Mouse (Mus musculus): ENCODE results near the gene Sult1e1. TPM values are rescaled to one million over a fixed set of nuclear protein-coding genes. Genes with fewer than 3 reads are reported as not detected.

The Sult1e1 gene
- not detected for total RNA-seq (2018; cell fraction: chromatin; rRNA removed)
- not detected for total RNA-seq (2018; cell fraction: cytosol; rRNA removed)
- not detected for total RNA-seq (2018; cell fraction: nucleus; rRNA removed)
- polyA plus RNA-seq (2018), result not detected in 3 replicates

DNA sequence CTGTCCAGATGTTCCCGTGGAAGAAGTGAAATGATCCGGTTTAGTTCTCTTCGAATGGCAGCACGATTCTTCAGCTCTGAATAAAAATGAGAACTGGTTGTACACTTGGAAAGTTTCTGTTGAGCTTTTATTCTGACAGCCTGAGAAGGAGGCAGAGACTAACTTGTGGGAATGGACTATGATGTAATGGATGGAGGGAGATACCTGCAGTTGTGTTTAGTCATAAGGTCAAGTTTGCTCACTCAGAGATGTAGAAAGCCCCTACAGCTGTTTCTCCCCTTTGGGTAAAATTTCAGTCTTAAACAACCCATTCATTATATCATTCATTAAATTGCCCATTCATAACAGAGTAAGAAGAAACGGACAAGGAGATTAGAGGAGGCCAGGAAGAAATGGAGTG is at the start of gene Sult1e1:
Gene Sult1e1, minus strand, starts transcription at position 101 of the 400 bp plus-strand sequence.
- Histone ChIP-seq H3K36me3 (ENCODE audit: inconsistent target) (no peaks in the 10 kb centered on the region), H3K79me2 (ENCODE audit: inconsistent target) (no peaks in the 10 kb centered on the region), H3K27ac (no peak within 1 kb of the TSS), H3K4me3 (ENCODE audit: inconsistent target) (no peak within 1 kb of the TSS)
- WGBS (ENCODE audit: missing documents), result 80% methylated on average over 5 of the region's 5 CpGs

DNA sequence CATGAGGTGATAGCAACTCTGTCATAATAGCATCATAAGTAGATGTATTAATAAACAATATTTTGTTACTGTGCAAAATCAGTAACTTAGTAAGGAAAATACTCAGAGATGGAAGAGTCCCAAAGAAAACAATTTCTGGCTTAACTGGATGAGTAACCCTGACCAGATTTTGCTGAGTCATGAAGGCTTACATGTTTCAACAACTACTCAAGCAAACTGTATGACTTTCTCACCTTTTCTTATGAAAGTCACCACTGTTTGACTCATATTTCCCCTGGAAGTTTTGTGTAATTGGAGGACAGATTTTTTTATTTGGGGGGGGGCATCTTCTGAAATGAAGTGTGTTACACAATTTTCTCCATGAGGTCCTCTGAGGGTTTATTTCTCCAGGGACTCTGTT is 31.3 kb upstream of the Sult1e1 start:
- no peaks in the 10 kb centered on the region for H3K79me2 ChIP-seq (ENCODE audit: inconsistent target)
- no peak overlapping the region for H3K27ac ChIP-seq
- no peak overlapping the region for H3K4me3 ChIP-seq (ENCODE audit: inconsistent target)
- no peaks in the 10 kb centered on the region for H3K36me3 ChIP-seq (ENCODE audit: inconsistent target)

DNA sequence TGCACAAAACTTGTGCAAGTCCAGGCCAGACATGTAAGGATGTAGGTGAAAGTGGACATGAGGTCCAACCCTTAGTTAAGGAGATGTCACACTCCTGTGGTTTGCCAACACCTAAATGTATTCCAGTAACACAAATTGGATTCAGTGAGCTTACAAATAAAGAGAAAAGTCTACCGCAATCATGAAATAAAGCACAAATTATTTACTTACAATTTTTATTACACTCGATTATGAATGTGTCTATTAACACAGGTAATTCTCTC is 23.7 kb upstream of the Sult1e1 start:
- WGBS (ENCODE audit: missing documents), result 93% methylated on average over 2 of the region's 2 CpGs

DNA sequence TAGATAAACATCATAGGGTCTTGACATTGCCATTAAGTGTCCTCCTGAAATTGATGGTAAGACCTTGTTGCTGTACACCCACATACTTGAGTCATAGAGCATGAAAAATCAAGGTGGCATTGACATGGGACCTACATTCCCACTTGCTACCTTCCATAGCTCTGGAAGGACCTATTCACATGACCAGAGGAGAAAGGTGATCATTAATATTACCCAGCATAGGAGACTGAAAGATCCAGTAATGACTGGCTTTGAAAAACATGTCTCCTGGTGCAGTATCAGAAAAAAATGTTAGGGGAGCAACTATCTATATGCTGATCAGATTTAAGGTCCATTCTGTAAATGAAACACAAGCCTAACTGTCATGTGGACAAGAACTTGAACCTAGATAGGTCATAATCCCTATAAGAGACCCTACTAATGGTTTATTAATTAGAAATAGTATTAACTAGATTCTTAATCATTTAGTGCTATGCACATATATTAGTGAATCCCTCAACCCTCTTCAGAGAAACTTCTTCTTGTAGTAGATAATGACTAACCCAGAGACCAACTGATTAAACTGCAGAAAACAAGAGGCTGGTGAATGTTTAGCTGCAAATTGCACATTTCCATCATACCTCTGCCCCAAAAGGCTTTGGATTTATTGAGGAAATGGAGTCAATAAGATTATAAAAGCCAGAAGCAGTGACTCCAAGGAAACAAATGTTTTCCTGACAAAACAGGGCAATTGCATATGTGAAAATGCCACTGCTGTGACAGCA is 23.2 kb upstream of the Sult1e1 start:
- no peaks in the 10 kb centered on the region for H3K79me2 ChIP-seq (ENCODE audit: inconsistent target)
- no peak overlapping the region for H3K4me3 ChIP-seq (ENCODE audit: inconsistent target)
- H3K27ac ChIP-seq, result no peak overlapping the region
- H3K36me3 ChIP-seq (ENCODE audit: inconsistent target), result no peaks in the 10 kb centered on the region

More for the DNA sequence above, 23.7 kb upstream of the Sult1e1 start:
- Histone ChIP-seq H3K36me3 (ENCODE audit: inconsistent target) (no peaks in the 10 kb centered on the region), H3K79me2 (ENCODE audit: inconsistent target) (no peaks in the 10 kb centered on the region), H3K4me3 (ENCODE audit: inconsistent target) (no peak overlapping the region), H3K27ac (no peak overlapping the region)

DNA sequence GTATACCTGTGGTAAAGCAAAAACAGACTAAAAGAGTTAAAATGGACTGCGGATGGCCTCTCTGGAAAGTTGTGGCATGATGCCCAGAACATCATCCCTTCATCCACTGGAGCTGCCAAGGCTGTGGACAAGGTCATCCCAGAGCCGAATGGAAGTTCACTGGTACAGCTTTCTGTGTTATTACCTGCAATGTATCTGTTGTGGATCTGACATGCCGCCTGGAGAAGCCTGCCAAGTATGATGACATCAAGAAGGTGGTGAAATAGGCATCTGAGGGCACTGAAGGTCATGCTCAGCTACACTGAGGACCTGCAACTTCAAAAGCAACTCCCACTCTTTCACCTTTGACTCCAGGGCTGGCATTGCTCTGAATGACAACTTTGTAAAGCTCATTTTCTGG is 9.6 kb upstream of the Sult1e1 start:
- no peak overlapping the region for H3K27ac ChIP-seq
- no peaks in the 10 kb centered on the region for H3K79me2 ChIP-seq (ENCODE audit: inconsistent target)
- WGBS (ENCODE audit: missing documents), result 81% methylated on average over 3 of the region's 3 CpGs
- no peaks in the 10 kb centered on the region for H3K36me3 ChIP-seq (ENCODE audit: inconsistent target)
- H3K4me3 ChIP-seq (ENCODE audit: inconsistent target), result no peak overlapping the region

DNA sequence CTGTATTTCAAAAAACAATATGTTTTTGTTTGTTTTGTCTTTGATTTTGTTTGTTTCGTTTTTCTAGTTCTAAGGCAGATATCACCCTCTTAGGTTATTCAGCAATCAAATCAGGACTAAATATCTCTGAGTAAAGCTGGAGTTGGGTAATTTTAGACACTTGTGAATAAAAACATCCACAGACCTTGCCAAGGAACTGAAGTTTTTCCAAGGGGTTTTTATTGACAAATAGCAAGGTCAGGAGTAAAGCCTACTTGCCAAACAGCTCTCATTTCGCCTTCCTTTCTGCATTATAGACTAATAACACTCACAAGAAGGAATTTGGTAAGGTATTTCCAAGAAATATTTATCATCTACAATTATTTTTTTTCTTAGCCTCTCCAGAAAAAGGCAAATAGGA is 6.5 kb upstream of the Sult1e1 start:
- Histone ChIP-seq H3K4me3 (ENCODE audit: inconsistent target) (no peak overlapping the region), H3K36me3 (ENCODE audit: inconsistent target) (no peaks in the 10 kb centered on the region), H3K27ac (no peak overlapping the region), H3K79me2 (ENCODE audit: inconsistent target) (no peaks in the 10 kb centered on the region)
- 52% methylated on average over 2 of the region's 2 CpGs for WGBS (ENCODE audit: missing documents)

DNA sequence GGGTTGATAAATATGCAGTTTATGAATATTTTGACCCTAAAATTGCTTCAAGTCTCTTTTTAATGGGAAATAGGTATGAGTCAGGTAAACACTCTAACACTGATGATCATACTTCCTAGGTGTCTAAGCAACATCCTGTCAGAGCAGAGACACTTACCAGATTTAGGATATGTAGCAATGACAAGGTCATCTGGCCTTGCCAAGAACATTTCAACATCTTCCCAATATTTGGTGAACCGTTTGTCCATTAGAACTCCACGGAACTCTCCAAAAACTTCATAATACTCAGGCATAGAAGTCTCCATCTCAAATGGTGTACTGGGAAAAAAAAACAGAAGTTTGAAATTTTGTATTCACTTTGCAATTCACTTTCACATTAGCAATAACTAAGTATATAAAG is 1.5 kb downstream of the Sult1e1 start:
- Histone ChIP-seq H3K36me3 (ENCODE audit: inconsistent target) (no peaks in the 10 kb centered on the region), H3K79me2 (ENCODE audit: inconsistent target) (no peaks in the 10 kb centered on the region)
- 88% methylated on average over 2 of the region's 2 CpGs for WGBS (ENCODE audit: missing documents)

DNA sequence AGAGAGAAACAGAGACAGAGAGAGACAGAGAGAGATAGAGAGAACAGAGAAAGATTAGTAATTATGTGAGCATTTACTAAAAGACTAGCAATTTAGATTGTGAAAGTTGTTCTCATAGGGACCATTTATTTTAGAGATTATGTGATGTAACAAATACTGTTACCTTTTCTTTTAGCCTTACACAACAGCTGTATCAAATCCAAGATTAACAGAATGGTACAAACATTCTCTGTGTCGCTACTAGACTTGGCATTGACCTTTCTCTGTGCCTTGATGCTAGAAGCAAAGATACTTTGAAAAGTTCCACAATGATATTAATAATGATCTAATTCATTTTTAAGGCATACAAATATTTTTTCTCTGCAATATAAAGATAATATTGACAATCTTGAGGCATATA is 11.0 kb downstream of the Sult1e1 start:
- H3K79me2 ChIP-seq (ENCODE audit: inconsistent target), result no peaks in the 10 kb centered on the region
- no peak overlapping the region for H3K27ac ChIP-seq
- no peak overlapping the region for H3K4me3 ChIP-seq (ENCODE audit: inconsistent target)
- WGBS (ENCODE audit: missing documents), result 88% methylated on average over 1 of the region's 1 CpGs
- no peaks in the 10 kb centered on the region for H3K36me3 ChIP-seq (ENCODE audit: inconsistent target)

More for the DNA sequence above, 1.5 kb downstream of the Sult1e1 start:
- Histone ChIP-seq H3K27ac (no peak overlapping the region), H3K4me3 (ENCODE audit: inconsistent target) (no peak overlapping the region)

DNA sequence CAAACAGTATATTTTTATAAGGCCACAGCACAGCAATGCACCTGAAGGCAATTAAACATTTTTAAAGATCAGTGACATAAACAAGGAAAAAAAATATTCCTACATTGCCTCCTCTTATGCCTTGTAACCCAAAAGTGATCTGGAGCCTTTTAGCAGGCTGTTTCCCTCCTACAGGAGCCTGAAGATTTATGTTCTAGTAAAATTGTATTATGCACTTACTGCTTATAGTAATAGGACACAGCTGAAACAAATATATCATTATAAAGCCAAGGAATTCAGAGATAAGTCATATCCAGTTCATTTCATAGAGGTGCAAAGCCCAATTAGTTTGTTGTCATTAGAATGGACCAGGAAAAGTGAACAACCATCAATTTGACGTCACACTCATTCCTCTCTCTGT is 17.2 kb downstream of the Sult1e1 start:
- no peak overlapping the region for H3K27ac ChIP-seq
- no peaks in the 10 kb centered on the region for H3K79me2 ChIP-seq (ENCODE audit: inconsistent target)
- 71% methylated on average over 1 of the region's 1 CpGs for WGBS (ENCODE audit: missing documents)
- no peaks in the 10 kb centered on the region for H3K36me3 ChIP-seq (ENCODE audit: inconsistent target)
- no peak overlapping the region for H3K4me3 ChIP-seq (ENCODE audit: inconsistent target)

DNA sequence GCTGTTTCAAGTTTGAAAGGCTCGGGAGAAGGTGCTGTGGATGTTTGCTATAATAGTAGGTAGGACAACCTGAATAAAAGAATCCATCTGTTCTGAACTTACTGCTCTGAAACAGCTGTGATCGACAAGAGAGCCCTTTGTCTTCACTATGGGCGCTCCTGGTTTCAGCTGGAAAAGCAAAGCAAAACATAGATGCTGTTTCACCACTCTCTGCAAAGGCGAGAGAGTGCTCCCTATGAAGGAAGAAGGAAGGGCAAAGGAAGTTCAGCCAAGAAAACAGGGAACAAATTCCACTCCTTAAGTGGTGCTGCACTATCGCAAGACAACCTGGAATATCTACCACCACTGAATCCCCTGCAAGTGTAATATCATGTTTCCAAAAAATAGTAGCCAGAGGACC is 17.9 kb downstream of the Sult1e1 start:
- H3K27ac ChIP-seq, result no peak overlapping the region
- WGBS (ENCODE audit: missing documents), result 78% methylated on average over 5 of the region's 5 CpGs
- no peak overlapping the region for H3K4me3 ChIP-seq (ENCODE audit: inconsistent target)
- H3K79me2 ChIP-seq (ENCODE audit: inconsistent target), result no peaks in the 10 kb centered on the region
- no peaks in the 10 kb centered on the region for H3K36me3 ChIP-seq (ENCODE audit: inconsistent target)

DNA sequence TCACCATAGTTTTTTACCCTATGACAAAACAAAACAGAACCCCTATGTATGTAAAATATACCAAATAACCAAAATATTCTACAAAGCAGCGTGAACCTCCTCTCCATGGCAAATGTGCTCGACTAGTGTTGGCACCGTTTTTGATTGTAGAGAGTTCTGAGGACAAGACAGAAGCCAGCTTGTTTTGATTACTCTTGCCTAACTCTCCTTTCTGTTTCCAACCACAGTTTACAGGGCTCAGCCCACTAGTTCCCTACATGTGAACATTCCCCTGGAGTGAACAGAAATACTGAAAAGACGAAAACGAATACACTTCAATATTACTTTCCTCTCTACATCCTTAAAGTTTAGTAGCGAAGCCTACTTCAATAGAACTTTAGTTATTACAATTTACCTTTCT is 18.6 kb downstream of the Sult1e1 start:
- 85% methylated on average over 6 of the region's 6 CpGs for WGBS (ENCODE audit: missing documents)
- Histone ChIP-seq H3K27ac (no peak overlapping the region), H3K79me2 (ENCODE audit: inconsistent target) (no peaks in the 10 kb centered on the region), H3K36me3 (ENCODE audit: inconsistent target) (no peaks in the 10 kb centered on the region), H3K4me3 (ENCODE audit: inconsistent target) (no peak overlapping the region)

DNA sequence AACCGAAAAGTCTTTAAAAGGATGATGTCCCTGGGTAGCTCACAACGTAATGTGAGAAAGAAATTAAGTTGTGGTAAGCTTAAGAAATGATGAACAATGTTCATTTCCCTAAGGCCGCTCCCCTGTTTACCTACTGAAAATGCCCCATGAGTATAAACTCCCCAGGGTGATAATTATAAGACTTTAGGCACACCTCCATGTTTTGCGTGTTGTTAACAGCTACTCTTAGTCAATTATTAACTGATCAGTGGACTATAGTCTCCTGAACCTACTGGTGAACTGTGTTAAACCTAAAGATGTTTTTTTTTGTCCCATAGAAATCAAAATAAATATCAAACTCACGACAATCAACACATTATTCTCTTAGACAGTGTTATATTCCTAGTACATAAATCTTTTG is 22.5 kb downstream of the Sult1e1 start, which contains the start of gene Sult1d1:
Gene Sult1d1, minus strand, starts transcription at position 183 of the 400 bp plus-strand sequence.
- WGBS (ENCODE audit: missing documents), result 94% methylated on average over 5 of the region's 5 CpGs

DNA sequence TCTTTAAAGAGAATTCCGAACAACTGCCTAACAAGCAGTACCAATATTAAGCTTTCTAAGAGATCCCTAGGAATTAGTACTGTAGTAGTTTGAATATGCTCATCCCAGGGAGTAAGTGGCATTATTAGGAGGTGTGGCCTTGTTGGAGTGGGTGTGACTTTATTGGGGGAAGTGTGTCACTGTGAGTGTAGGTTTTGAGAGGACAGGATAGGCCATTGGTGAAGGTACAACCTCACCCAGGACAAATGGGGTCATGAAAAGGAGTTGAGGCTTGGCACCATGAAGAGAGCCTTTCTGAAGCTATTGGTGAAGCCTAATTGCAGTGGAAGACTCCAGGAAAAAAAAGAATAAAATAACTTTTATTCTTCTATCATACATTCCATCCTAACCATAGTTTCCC is 24.1 kb downstream of the Sult1e1 start:
- WGBS (ENCODE audit: missing documents), result 87% methylated on average over 1 of the region's 1 CpGs
- Histone ChIP-seq H3K36me3 (ENCODE audit: inconsistent target) (no peaks in the 10 kb centered on the region), H3K4me3 (ENCODE audit: inconsistent target) (no peak overlapping the region), H3K79me2 (ENCODE audit: inconsistent target) (no peaks in the 10 kb centered on the region), H3K27ac (no peak overlapping the region)

More for the DNA sequence above, 22.5 kb downstream of the Sult1e1 start, which contains the start of gene Sult1d1:
- no peak within 1 kb of the TSS for H3K4me3 ChIP-seq (ENCODE audit: inconsistent target)
- H3K79me2 ChIP-seq (ENCODE audit: inconsistent target), result no peaks in the 10 kb centered on the region
- H3K27ac ChIP-seq, result no peak within 1 kb of the TSS
- H3K36me3 ChIP-seq (ENCODE audit: inconsistent target), result no peaks in the 10 kb centered on the region

DNA sequence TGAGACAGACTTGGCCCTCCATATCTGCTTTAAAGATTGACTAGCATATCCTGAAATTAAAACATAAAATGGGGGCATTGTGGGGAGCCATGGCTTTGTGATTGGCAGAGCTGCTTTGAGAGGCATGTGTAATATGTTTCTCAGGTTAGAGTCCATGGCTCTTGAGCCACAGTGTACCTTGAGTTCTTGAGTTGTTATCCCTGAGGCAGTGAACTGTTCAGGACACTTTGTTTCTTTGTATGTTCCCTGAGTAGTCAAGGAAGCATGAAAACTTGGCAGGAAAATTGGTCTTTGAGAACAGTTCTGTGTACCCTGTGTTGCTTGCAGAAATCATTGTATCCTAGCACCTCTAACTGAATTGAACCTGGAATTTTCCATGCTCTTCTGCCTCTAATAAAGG is 28.4 kb downstream of the Sult1e1 start:
- Histone ChIP-seq H3K79me2 (ENCODE audit: inconsistent target) (no peaks in the 10 kb centered on the region), H3K36me3 (ENCODE audit: inconsistent target) (no peaks in the 10 kb centered on the region), H3K27ac (no peak overlapping the region), H3K4me3 (ENCODE audit: inconsistent target) (no peak overlapping the region)

DNA sequence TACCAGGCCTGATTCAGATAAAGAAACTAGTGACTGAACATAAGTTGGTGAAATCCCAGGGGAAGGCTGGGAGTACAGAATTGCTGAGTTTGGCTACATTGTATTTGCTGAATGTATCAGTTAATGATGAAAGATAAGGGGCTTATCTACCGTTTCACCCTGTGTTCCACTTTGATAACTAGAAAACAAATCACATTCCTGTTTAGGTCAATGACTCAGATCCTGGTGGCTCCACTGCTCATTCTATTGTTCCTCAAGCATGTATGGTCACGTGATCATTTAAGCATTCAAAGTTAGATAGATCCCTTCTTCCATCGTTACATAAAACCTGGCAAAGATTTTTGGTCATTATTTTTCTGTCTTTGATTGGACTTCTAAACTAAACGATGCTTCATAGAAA is 28.9 kb downstream of the Sult1e1 start:
- Histone ChIP-seq H3K79me2 (ENCODE audit: inconsistent target) (no peaks in the 10 kb centered on the region), H3K27ac (no peak overlapping the region)
- WGBS (ENCODE audit: missing documents), result 79% methylated on average over 4 of the region's 4 CpGs

DNA sequence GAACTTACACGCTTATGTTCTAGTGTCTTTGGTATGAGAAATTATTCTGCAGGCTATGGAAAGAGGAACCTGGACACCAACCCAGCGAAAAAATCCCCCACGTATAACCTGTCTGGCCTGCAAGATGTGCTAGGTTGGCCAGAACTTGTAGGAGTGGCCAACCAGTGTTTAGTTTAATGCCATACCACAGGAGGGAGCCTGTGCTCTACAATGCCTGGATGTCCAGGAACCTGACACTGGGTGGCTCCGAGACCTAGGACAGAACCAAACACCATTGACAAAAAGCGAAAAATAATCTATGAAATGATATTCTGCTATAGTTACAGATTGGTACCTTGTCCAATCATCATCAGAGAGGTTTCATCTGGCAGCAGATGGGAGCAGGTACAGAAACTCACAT is 31.2 kb downstream of the Sult1e1 start:
- H3K27ac ChIP-seq, result no peak overlapping the region
- no peaks in the 10 kb centered on the region for H3K36me3 ChIP-seq (ENCODE audit: inconsistent target)
- H3K4me3 ChIP-seq (ENCODE audit: inconsistent target), result no peak overlapping the region
- WGBS (ENCODE audit: missing documents), result 55% methylated on average over 5 of the region's 5 CpGs
- H3K79me2 ChIP-seq (ENCODE audit: inconsistent target), result no peaks in the 10 kb centered on the region

More for the DNA sequence above, 28.9 kb downstream of the Sult1e1 start:
- no peaks in the 10 kb centered on the region for H3K36me3 ChIP-seq (ENCODE audit: inconsistent target)
- H3K4me3 ChIP-seq (ENCODE audit: inconsistent target), result no peak overlapping the region

Data from macrophage (primary cell).